Mouse (Mus musculus) MEL (cell line): ENCODE measurements around the gene Arsg. TPM values are rescaled to one million over a fixed set of nuclear protein-coding genes. Genes with fewer than 3 reads are reported as not detected.
A peak's percentile ranks its signal among the peaks of the same experiment; 100 is the strongest.

Source experiments
- DNase-seq: peaks from one replicate; pipeline ENCODE4 v3.0.0; 2011; ENCODE audit warnings: low read depth, low spot score
- H3K27ac ChIP-seq: 2 replicates; pipeline ENCODE4 v1.5.1; 2012; ENCODE audit warnings: low read depth, mild to moderate bottlenecking, control low read depth, low read length, moderate library complexity; ENCODE audit not compliant: control insufficient read depth
- H3K27me3 ChIP-seq, 2 experiments: fragments of 150-350 bp in 1 of 2; sonication (generic) in 1 of 2; 2 replicates each; pipeline ENCODE4 v1.6.1; 2012; ENCODE audit warnings: low read length in 2 of 2, mild to moderate bottlenecking in 2 of 2, improper control_type of control experiment in 1 of 2, moderate library complexity in 1 of 2; ENCODE audit not compliant: insufficient read depth in 2 of 2, control insufficient read depth in 1 of 2
- H3K36me3 ChIP-seq, 2 experiments: 2 replicates each; pipeline ENCODE4 v1.6.1; 2012 to 2014; ENCODE audit warnings: low read length in 2 of 2, improper control_type of control experiment in 1 of 2, inconsistent platforms in 1 of 2, mild to moderate bottlenecking in 1 of 2; ENCODE audit not compliant: insufficient read depth in 2 of 2, control insufficient read depth in 1 of 2
- H3K4me1 ChIP-seq, 2 experiments: fragments of 150-350 bp in 1 of 2; sonication (generic) in 1 of 2; 2 replicates each; pipeline ENCODE4 v1.6.1; 2012; ENCODE audit warnings: low read length in 2 of 2, improper control_type of control experiment in 1 of 2, mild to moderate bottlenecking in 1 of 2; ENCODE audit not compliant: insufficient read depth in 2 of 2, control insufficient read depth in 1 of 2
- H3K4me3 ChIP-seq, 2 experiments: fragments of 150-350 bp in 1 of 2; sonication (generic) in 1 of 2; 2 replicates each; pipeline ENCODE4 v1.5.1; 2012; ENCODE audit warnings: low read depth in 2 of 2, low read length in 2 of 2, mild to moderate bottlenecking in 2 of 2, moderate library complexity in 2 of 2, control low read depth in 1 of 2, improper control_type of control experiment in 1 of 2; ENCODE audit not compliant: control insufficient read depth in 1 of 2, insufficient read depth in 1 of 2
- H3K79me2 ChIP-seq: 2 replicates; pipeline ENCODE4 v1.6.1; 2012; ENCODE audit warnings: mild to moderate bottlenecking, low read length, moderate library complexity; ENCODE audit not compliant: control insufficient read depth, poor library complexity, insufficient read depth
- H3K9ac ChIP-seq: 2 replicates; pipeline ENCODE4 v1.6.1; 2012; ENCODE audit warnings: low read depth, mild to moderate bottlenecking, control low read depth, low read length, moderate library complexity; ENCODE audit not compliant: control insufficient read depth, poor library complexity, severe bottlenecking
- H3K9me3 ChIP-seq: fragments of 150-350 bp; sonication (generic); replicated peaks from 2 replicates; pipeline ENCODE4 v1.6.1; 2012; ENCODE audit warnings: mild to moderate bottlenecking, low read length, improper control_type of control experiment, moderate library complexity; ENCODE audit not compliant: insufficient read depth
- CHD1 ChIP-seq: IDR thresholded peaks from 2 replicates; pipeline ENCODE4 v1.6.1; 2012; ENCODE audit warnings: low read depth, mild to moderate bottlenecking, inconsistent platforms, low read length, improper control_type of control experiment
- CTCF ChIP-seq, 3 experiments: IDR thresholded peaks in 2 of 3; conservative IDR thresholded peaks in 1 of 3; 2 replicates each; pipeline ENCODE4 v1.5.1; 2011 to 2012; ENCODE audit warnings: low read length in 3 of 3, low read depth in 2 of 3, mild to moderate bottlenecking in 2 of 3, improper control_type of control experiment in 1 of 3, inconsistent platforms in 1 of 3, mixed read lengths in 1 of 3, moderate library complexity in 1 of 3; ENCODE audit not compliant: control insufficient read depth in 1 of 3, insufficient read depth in 1 of 3, poor library complexity in 1 of 3, severe bottlenecking in 1 of 3
- ELF1 ChIP-seq: IDR thresholded peaks from 2 replicates; pipeline ENCODE4 v1.6.1; 2014; ENCODE audit warnings: low read depth, mild to moderate bottlenecking, inconsistent platforms, low read length, improper control_type of control experiment, moderate library complexity
- EP300 ChIP-seq, 2 experiments: IDR thresholded peaks; 2 replicates each; pipeline ENCODE4 v1.6.1; 2011; ENCODE audit warnings: improper control_type of control experiment in 2 of 2, low read length in 2 of 2, low read depth in 1 of 2, mild to moderate bottlenecking in 1 of 2
- ETS1 ChIP-seq: IDR thresholded peaks from 2 replicates; pipeline ENCODE4 v1.6.1; 2012; ENCODE audit warnings: low read depth, mild to moderate bottlenecking, inconsistent platforms, low read length, improper control_type of control experiment, moderate library complexity
- GATA1 ChIP-seq: IDR thresholded peaks from 2 replicates; pipeline ENCODE4 v1.6.1; 2011; ENCODE audit warnings: low read depth, low read length, improper control_type of control experiment
- HCFC1 ChIP-seq: IDR thresholded peaks from 2 replicates; pipeline ENCODE4 v1.6.1; 2012; ENCODE audit warnings: low read depth, mild to moderate bottlenecking, inconsistent platforms, low read length, improper control_type of control experiment, moderate library complexity
- JUND ChIP-seq: IDR thresholded peaks from 2 replicates; pipeline ENCODE4 v1.6.1; 2011; ENCODE audit warnings: low read depth, mild to moderate bottlenecking, improper control_type of control experiment, low read length
- KAT2A ChIP-seq: conservative IDR thresholded peaks from 2 replicates; pipeline ENCODE4 v1.6.1; 2012; ENCODE audit warnings: low read depth, low read length, improper control_type of control experiment, inconsistent platforms
- MAZ ChIP-seq: IDR thresholded peaks from 2 replicates; pipeline ENCODE4 v1.6.1; 2012; ENCODE audit warnings: low read depth, mild to moderate bottlenecking, inconsistent platforms, low read length, improper control_type of control experiment
- MXI1 ChIP-seq: IDR thresholded peaks from 2 replicates; pipeline ENCODE4 v1.6.1; 2011; ENCODE audit warnings: mild to moderate bottlenecking, low read depth, low read length, improper control_type of control experiment
- MYB ChIP-seq: IDR thresholded peaks from 2 replicates; pipeline ENCODE4 v1.6.1; 2011; ENCODE audit warnings: mild to moderate bottlenecking, low read depth, low read length, improper control_type of control experiment
- NRF1 ChIP-seq: IDR thresholded peaks from 2 replicates; pipeline ENCODE4 v1.6.1; 2014; ENCODE audit warnings: low read depth, mild to moderate bottlenecking, inconsistent platforms, low read length, improper control_type of control experiment, moderate library complexity; ENCODE audit not compliant: poor library complexity, insufficient read depth, severe bottlenecking
- POLR2A ChIP-seq, 2 experiments: IDR thresholded peaks; 2 replicates each; pipeline ENCODE4 v1.6.1; 2011 to 2012; ENCODE audit warnings: low read length in 2 of 2, mild to moderate bottlenecking in 2 of 2, control low read depth in 1 of 2, improper control_type of control experiment in 1 of 2, low read depth in 1 of 2, moderate library complexity in 1 of 2; ENCODE audit not compliant: control insufficient read depth in 1 of 2, insufficient read depth in 1 of 2, poor library complexity in 1 of 2
- POLR2AphosphoS5 ChIP-seq: IDR thresholded peaks from 2 replicates; pipeline ENCODE4 v1.6.1; 2012; ENCODE audit warnings: low read depth, borderline replicate concordance, mild to moderate bottlenecking, inconsistent platforms, low read length, moderate library complexity, mixed read lengths
- SIN3A ChIP-seq: IDR thresholded peaks from 2 replicates; pipeline ENCODE4 v1.6.1; 2012; ENCODE audit warnings: low read length, improper control_type of control experiment, inconsistent platforms
- TCF12 ChIP-seq: IDR thresholded peaks from 2 replicates; pipeline ENCODE4 v1.6.1; 2014; ENCODE audit warnings: low read depth, mild to moderate bottlenecking, inconsistent platforms, low read length, improper control_type of control experiment, moderate library complexity
- UBTF ChIP-seq: IDR thresholded peaks from 2 replicates; pipeline ENCODE4 v1.6.1; 2012; ENCODE audit warnings: low read depth, mild to moderate bottlenecking, inconsistent platforms, low read length, improper control_type of control experiment, moderate library complexity, borderline replicate concordance; ENCODE audit not compliant: insufficient read depth
- ZMIZ1 ChIP-seq: IDR thresholded peaks from 2 replicates; pipeline ENCODE4 v1.6.1; 2012; ENCODE audit warnings: low read depth, mild to moderate bottlenecking, inconsistent platforms, low read length, improper control_type of control experiment, moderate library complexity
- polyA plus RNA-seq, 2 experiments: library from polyadenylated mRNA; stranded (reverse) in 1 of 2; unstranded in 1 of 2; fragments of >175 nt in 1 of 2; fragments of >200 nt in 1 of 2; gene quantifications; 2 replicates each; pipeline versions ENCODE4 v1.2.1 to v1.2.4; 2012; ENCODE audit warnings: low replicate concordance in 2 of 2, low read depth in 1 of 2; ENCODE audit not compliant: insufficient read length in 2 of 2, insufficient read depth in 1 of 2, missing spikeins in 1 of 2
- total RNA-seq: library from RNA; depleted of rRNA; stranded (reverse); fragments of 300-350 nt; gene quantifications from 2 replicates; pipeline ENCODE4 v1.2.3, GENCODE M21; 2012; rRNA removed

Gene Arsg
- total and polyA plus RNA-seq, 3 experiments, result 3.9 to 5.2 TPM; not detected in 1

GRCm38 (mm10) chr11:109621183-109621582, 148.0 kb downstream of the Arsg start (continued):
- no peak for TF ChIP-seq MXI1

- H3K4me3 ChIP-seq, result peak overlapping the region; percentile 42 to 59
- H3K27ac ChIP-seq, result no peak overlapping the region
- no peaks in the 10 kb centered on the region for H3K79me2 ChIP-seq
- peak overlapping the region; percentile 42 for H3K9ac ChIP-seq
- DNase-seq, result peak; percentile 67
- H3K9me3 ChIP-seq, result no peaks in the 10 kb centered on the region
- no peaks in the 10 kb centered on the region for H3K27me3 ChIP-seq
- peaks cover 0 to 17% of the 10 kb centered on the region in 2 experiments; a peak in 2 of 4 replicates for H3K36me3 ChIP-seq
- TF ChIP-seq HCFC1 (no peak), MXI1 (0 out of 2 replicates have a peak, but pooled peaks have one; percentile 42), CHD1 (no peak), ETS1 (peak; percentile 99), EP300 (IDR thresholded peaks at IDR 0.05; ENCODE audit: low read depth in 1 of 2, low read length in 2 of 2) (peak; percentile 55 to 68), UBTF (no peak), POLR2AphosphoS5 (no peak), SIN3A (peak; percentile 81), ZMIZ1 (no peak), KAT2A (no peak), POLR2A (IDR thresholded peaks at IDR 0.05; ENCODE audit: control insufficient read depth in 1 of 2, insufficient read depth in 1 of 2, low read depth in 1 of 2, low read length in 2 of 2, poor library complexity in 1 of 2) (no peak), MYB (no peak), ELF1 (peak; percentile 48; the same call in 1 of the 2 replicates), NRF1 (no peak), CTCF (IDR thresholded peaks at IDR 0.05 in 2 of 3, conservative IDR thresholded peaks at IDR 0.05 in 1 of 3; ENCODE audit: control insufficient read depth in 1 of 3, insufficient read depth in 1 of 3, low read depth in 2 of 3, low read length in 3 of 3, poor library complexity in 1 of 3, severe bottlenecking in 1 of 3) (no peak), MAZ (0 out of 2 replicates have a peak, but pooled peaks have one; percentile 38), JUND (no peak), GATA1 (peak; percentile 84), TCF12 (peak; percentile 54)
- H3K4me1 ChIP-seq, result peaks cover 10 to 20% of the 10 kb centered on the region in 2 experiments
Measured at GRCm38 (mm10) chr11:109622518-109623037, 149.4 kb downstream of the Arsg start.

Other genes with a start within 250 kb of the Arsg start
- not detected in 2 replicates for gene Rgs9, start 175.2 kb upstream of the Arsg start, total RNA-seq
- gene Rgs9, start 175.2 kb upstream of the Arsg start, polyA plus RNA-seq, result not detected
- gene Gna13, start 110.5 kb upstream of the Arsg start, total RNA-seq, result 56.6 and 57.0 TPM in 2 replicates
- gene Gna13, start 110.5 kb upstream of the Arsg start, polyA plus RNA-seq, result 100 to 1,000 TPM in 1 of 2 experiments, 10 to 100 TPM in 1; 51.0 to 102 TPM
- 0.04 and 0.10 TPM in 2 replicates for gene 9930022D16Rik, start 59.5 kb upstream of the Arsg start, total RNA-seq
- not detected for gene 9930022D16Rik, start 59.5 kb upstream of the Arsg start, polyA plus RNA-seq
- gene Amz2, start 47.4 kb upstream of the Arsg start, total RNA-seq, result 40.2 and 41.6 TPM in 2 replicates
- gene Amz2, start 47.4 kb upstream of the Arsg start, polyA plus RNA-seq, result 1,000 to 10,000 TPM in 1 of 2 experiments, 10 to 100 TPM in 1; 47.1 to 1,743 TPM
- gene Slc16a6, start 224 bp downstream of the Arsg start, total RNA-seq, result 29.6 and 34.0 TPM in 2 replicates
- 10 to 100 TPM in 1 of 2 experiments, not detected in 1; 41.6 TPM for gene Slc16a6, start 224 bp downstream of the Arsg start, polyA plus RNA-seq
- gene Wipi1, start 138.6 kb downstream of the Arsg start, total RNA-seq, result 2.5 and 2.6 TPM in 2 replicates
- gene Wipi1, start 138.6 kb downstream of the Arsg start, polyA plus RNA-seq, result 1 to 10 TPM in 1 of 2 experiments, not detected in 1; 8.2 TPM
- 69.6 and 70.2 TPM in 2 replicates for gene Prkar1a, start 176.0 kb downstream of the Arsg start, total RNA-seq
- gene Prkar1a, start 176.0 kb downstream of the Arsg start, polyA plus RNA-seq, result 100 to 1,000 TPM in 1 of 2 experiments, not detected in 1; 152 TPM
- not detected in 2 replicates for gene Fam20a, start 248.9 kb downstream of the Arsg start, total RNA-seq
- not detected for gene Fam20a, start 248.9 kb downstream of the Arsg start, polyA plus RNA-seq